Mouse (Mus musculus) E14TG2a.4 (cell line): ENCODE data around the gene Pxmp4.

Experiments used
- CTCF ChIP-seq: conservative IDR thresholded peaks from 2 replicates; pipeline ENCODE4 v1.5.1; 2014; ENCODE audit warnings: low read length
- NANOG ChIP-seq: IDR thresholded peaks from 2 replicates; pipeline ENCODE4 v1.6.1; 2014; ENCODE audit warnings: borderline replicate concordance, low read length, mixed read lengths
- POU5F1 ChIP-seq: IDR thresholded peaks from 2 replicates; pipeline ENCODE4 v1.6.1; 2014; ENCODE audit warnings: low read length, borderline replicate concordance

DNA sequence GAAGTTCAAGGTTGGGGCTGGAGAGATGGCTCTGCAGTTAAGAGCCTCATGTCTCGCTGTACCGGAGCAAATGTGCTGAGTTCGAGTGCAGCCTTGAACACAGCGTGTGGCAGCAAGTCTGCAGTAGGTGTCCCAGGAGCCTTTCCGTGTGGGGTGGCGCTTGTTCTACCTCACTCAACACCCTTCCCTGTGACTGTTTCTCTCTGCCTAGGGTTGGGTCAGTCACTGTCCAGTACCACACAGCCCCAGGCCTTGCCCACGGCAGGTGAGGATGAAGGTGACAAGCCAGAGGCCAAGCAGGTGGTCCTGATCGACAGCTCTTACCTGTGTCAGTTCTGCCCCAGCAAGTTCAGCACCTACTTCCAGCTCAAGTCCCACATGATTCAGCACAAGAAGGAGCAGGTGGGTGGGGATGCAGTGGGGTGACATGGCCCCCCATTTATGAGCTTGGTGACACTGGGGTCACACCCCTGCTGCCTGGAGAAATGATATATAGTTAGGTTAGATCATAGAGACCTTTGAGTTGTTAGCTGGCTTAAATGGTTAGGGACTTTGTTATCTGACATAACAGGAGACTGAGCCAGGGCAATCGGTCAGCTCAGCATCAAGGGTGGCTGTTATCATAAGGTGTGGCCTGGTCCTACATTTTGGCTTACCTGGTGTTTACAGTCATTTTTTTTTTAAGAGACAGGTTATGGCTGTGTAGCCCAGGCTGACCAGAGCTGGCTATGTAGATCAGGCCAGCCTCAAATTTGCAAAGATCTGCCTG, 30.6 kb upstream of the Pxmp4 start:
- TF ChIP-seq CTCF: no peak
- TF ChIP-seq NANOG: no peak
- TF ChIP-seq POU5F1: no peak
